Mouse (Mus musculus) liver, postnatal 0 days (tissue): ENCODE results near the gene Cspg4.

ENCODE experiments used
- CTCF ChIP-seq: sonication (generic); IDR thresholded peaks from 2 replicates; pipeline ENCODE4 v1.5.1; 2016; ENCODE audit warnings: antibody characterized with exemption, low read depth
- EP300 ChIP-seq: IDR thresholded peaks from 2 replicates; pipeline ENCODE4 v1.6.1; 2016; ENCODE audit warnings: antibody characterized with exemption, low read depth, mild to moderate bottlenecking

- TF ChIP-seq CTCF (no peak), EP300 (no peak)
Observed at GRCm38 (mm10) chr9:56850128-56850904, 14.5 kb upstream of the Cspg4 start.
